Mouse (Mus musculus) liver, embryonic 14.5 days (tissue): ENCODE results near the gene E2f3. TPM values are rescaled to one million over a fixed set of nuclear protein-coding genes. Genes with fewer than 3 reads are reported as not detected.

Experiments used
- ATAC-seq: fragments of 200-750 bp; cut with Nextera tagmentation; 2 replicates; pipeline ENCODE4 v1.8.0; 2017; ENCODE audit warnings: moderate number of reproducible peaks, mild to moderate bottlenecking, moderate library complexity; ENCODE audit not compliant: insufficient read depth
- DNase-seq, 3 experiments: peaks; one replicate each; pipeline ENCODE4 v3.0.0-alpha.2; 2012 to 2013; ENCODE audit warnings: low read depth in 3 of 3, low spot score in 3 of 3
- H3K27ac ChIP-seq: fragments of 300-500 bp; sonication (generic); 2 replicates; pipeline ENCODE4 v1.5.1; 2014; ENCODE audit warnings: moderate library complexity, mild to moderate bottlenecking, control low read depth, inconsistent platforms
- H3K27me3 ChIP-seq: fragments of 300-500 bp; sonication (generic); 2 replicates; pipeline ENCODE4 v1.6.1; 2014; ENCODE audit warnings: mild to moderate bottlenecking, low read length, moderate library complexity; ENCODE audit not compliant: control insufficient read depth, insufficient read depth
- H3K36me3 ChIP-seq: fragments of 300-500 bp; sonication (generic); replicated peaks from 2 replicates; pipeline ENCODE4 v1.6.1; 2014; ENCODE audit warnings: low read depth; ENCODE audit not compliant: control insufficient read depth, insufficient read depth
- H3K4me1 ChIP-seq, 2 experiments: fragments of 200-500 bp in 1 of 2; fragments of 300-500 bp in 1 of 2; sonication (generic) in 1 of 2; replicated peaks; 2 replicates each; pipeline ENCODE4 v1.6.1; 2012 to 2014; ENCODE audit warnings: antibody characterized with exemption in 1 of 2, inconsistent platforms in 1 of 2, low read length in 1 of 2; ENCODE audit not compliant: control insufficient read depth in 2 of 2, insufficient read depth in 2 of 2
- H3K4me2 ChIP-seq: fragments of 300-500 bp; sonication (generic); 2 replicates; pipeline ENCODE4 v1.6.1; 2014; ENCODE audit warnings: low read depth, mild to moderate bottlenecking, control low read depth, moderate library complexity
- H3K4me3 ChIP-seq, 2 experiments: fragments of 200-500 bp in 1 of 2; fragments of 300-500 bp in 1 of 2; sonication (generic) in 1 of 2; 2 replicates each; pipeline ENCODE4 v1.5.1; 2012 to 2014; ENCODE audit warnings: low read depth in 2 of 2, low read length in 2 of 2, mild to moderate bottlenecking in 2 of 2, control low read depth in 1 of 2, inconsistent platforms in 1 of 2, moderate library complexity in 1 of 2; ENCODE audit not compliant: insufficient read depth in 1 of 2
- H3K9ac ChIP-seq: fragments of 300-500 bp; sonication (generic); replicated peaks from 2 replicates; pipeline ENCODE4 v1.6.1; 2014; ENCODE audit warnings: mild to moderate bottlenecking, control low read depth, moderate library complexity
- H3K9me3 ChIP-seq: fragments of 300-500 bp; sonication (generic); 2 replicates; pipeline ENCODE4 v1.6.1; 2016; ENCODE audit warnings: low read length, mixed read lengths; ENCODE audit not compliant: control insufficient read depth
- CTCF ChIP-seq: IDR thresholded peaks from 2 replicates; pipeline ENCODE4 v1.5.1; 2016; ENCODE audit warnings: antibody characterized with exemption, low read depth, control low read depth
- EP300 ChIP-seq: IDR thresholded peaks from 2 replicates; pipeline ENCODE4 v1.6.1; 2016; ENCODE audit warnings: antibody characterized with exemption, low read depth
- WGBS: fragments of 180-500 bp; shearing (Covaris S2); extraction: QIAGEN DNeasy Blood & Tissue Kit; methylation state at CpG from one replicate; pipeline ENCODE4 v1.1.7; 2014; ENCODE audit not compliant: insufficient replicate concordance; 5-methylcytosine and 5-hydroxymethylcytosine counted together
- polyA plus RNA-seq, 2 experiments: library from polyadenylated mRNA; depleted of rRNA in 1 of 2; stranded (reverse) in 1 of 2; unstranded in 1 of 2; fragments of >200 nt; fragmentation: Nextera tagmentation in 1 of 2; extraction: Ambion mirVana in 1 of 2; gene quantifications; 2 replicates each; pipeline versions ENCODE4 v1.2.1 to v1.2.3; 2012 to 2014

Gene E2f3
- polyA plus RNA-seq, 2 experiments: 3.4 to 5.5 TPM

DNA sequence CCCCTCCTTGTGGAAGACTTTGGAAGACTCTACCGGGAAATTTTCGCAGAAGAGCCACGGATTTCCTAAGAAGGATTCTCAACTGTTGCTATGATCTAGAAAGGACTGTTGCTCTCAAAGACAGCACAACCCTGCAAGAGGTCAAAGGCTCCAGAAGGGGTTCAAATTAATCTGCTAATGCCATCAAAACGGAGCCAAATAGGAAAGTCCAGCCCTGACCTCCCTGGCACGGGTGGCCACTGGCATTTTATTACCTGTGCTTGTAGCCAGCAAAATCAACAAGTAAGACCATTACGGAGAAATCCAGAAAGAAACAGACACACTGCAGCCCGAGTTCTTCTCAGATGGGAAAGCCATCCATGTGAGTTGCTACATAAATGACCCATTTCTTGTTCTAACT lies 45.8 kb downstream of the E2f3 start:
- Histone ChIP-seq H3K36me3 (peaks cover 2% of the 10 kb centered on the region; the same call in 1 of the 2 replicates), H3K4me3 (no peak overlapping the region), H3K9ac (no peak overlapping the region), H3K27me3 (no peaks in the 10 kb centered on the region), H3K4me2 (no peak overlapping the region), H3K9me3 (no peaks in the 10 kb centered on the region), H3K4me1 (peaks cover 0 to 3% of the 10 kb centered on the region in 2 experiments; a peak in 1 of 4 replicates), H3K27ac (no peak overlapping the region)
- no peak for DNase-seq
- TF ChIP-seq EP300 (no peak), CTCF (no peak)
- WGBS: 81% methylated on average over 7 of the region's 7 CpGs
- no peak for ATAC-seq

DNA sequence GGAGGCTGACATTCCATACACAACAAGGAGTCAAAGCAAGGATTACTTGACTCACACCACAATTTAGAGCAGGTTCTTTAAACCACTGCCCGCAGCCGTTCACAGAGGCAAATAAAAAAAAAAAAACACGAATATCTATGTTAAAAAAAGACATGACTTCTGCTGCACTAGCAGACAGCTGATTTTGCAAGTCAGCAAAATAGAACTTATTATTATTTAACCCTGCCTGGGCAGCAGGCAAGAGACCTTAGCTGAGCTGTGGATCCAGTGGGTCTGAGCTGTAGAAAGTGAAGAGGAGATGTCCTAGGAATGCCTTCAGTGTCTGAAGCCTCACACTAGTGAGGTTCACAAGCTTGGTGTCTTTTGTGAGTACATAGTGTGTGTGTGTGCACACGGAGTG lies 46.5 kb downstream of the E2f3 start:
- no peak for TF ChIP-seq CTCF
- no peak for ATAC-seq
- Histone ChIP-seq H3K36me3 (peaks cover 2% of the 10 kb centered on the region; the same call in 1 of the 2 replicates), H3K27me3 (no peaks in the 10 kb centered on the region), H3K9me3 (no peaks in the 10 kb centered on the region), H3K27ac (no peak overlapping the region), H3K9ac (no peak overlapping the region), H3K4me1 (peaks cover 0 to under 1% of the 10 kb centered on the region in 2 experiments; a peak in 1 of 4 replicates), H3K4me3 (no peak overlapping the region), H3K4me2 (no peak overlapping the region)
- DNase-seq: no peak
- WGBS: 74% methylated on average over 4 of the region's 4 CpGs

DNA sequence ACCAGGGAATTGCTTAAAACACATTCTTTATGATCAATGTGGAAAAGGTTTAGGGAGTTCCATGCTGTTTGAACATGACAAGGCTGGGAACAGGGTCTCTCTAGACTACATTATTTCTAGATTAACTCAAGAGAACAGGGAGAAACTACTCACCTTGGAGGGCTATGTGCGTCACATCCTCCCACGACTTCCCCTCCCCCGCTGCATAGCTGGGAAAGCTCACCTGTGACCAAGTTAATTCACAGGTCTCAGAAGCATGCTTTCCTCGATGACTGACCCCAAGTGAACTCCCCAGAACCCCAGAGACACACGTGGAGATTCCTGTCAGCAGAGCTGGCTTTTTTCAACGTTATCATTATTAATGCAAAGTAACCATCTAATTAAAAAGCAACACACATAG lies 47.1 kb downstream of the E2f3 start:
- Histone ChIP-seq H3K27ac (no peak overlapping the region), H3K9ac (no peak overlapping the region), H3K4me1 (no peaks in the 10 kb centered on the region), H3K36me3 (peaks cover 2% of the 10 kb centered on the region; the same call in 1 of the 2 replicates), H3K4me3 (no peak overlapping the region), H3K4me2 (no peak overlapping the region), H3K9me3 (no peaks in the 10 kb centered on the region), H3K27me3 (no peaks in the 10 kb centered on the region)
- TF ChIP-seq CTCF: no peak
- TF ChIP-seq EP300: no peak
- ATAC-seq (no peak), DNase-seq (no peak)
- 75% methylated on average over 6 of the region's 6 CpGs for WGBS

DNA sequence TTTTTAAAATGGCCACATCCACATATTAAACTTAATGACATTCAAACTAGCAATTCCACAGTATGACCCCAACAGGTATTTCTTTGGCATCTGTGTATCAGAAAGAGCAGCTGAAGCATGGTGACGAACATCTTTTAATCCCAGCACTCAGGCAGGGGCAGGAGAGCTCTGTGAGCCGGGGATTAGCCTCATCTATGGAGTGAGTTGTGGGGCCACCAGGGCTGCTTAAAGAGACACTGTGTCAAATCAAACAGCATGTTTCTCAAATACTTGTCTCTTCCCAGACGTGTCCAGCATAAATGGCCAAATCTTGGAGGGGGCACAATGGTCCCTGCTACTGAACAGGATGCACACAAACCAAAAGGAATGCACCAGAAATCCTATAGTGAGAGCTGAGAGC lies 59.7 kb downstream of the E2f3 start:
- Histone ChIP-seq H3K9me3 (no peaks in the 10 kb centered on the region), H3K27me3 (no peaks in the 10 kb centered on the region), H3K4me3 (no peak overlapping the region), H3K27ac (no peak overlapping the region), H3K9ac (no peak overlapping the region), H3K36me3 (no peaks in the 10 kb centered on the region; the same call in 1 of the 2 replicates), H3K4me1 (no peaks in the 10 kb centered on the region), H3K4me2 (no peak overlapping the region)
- 69% methylated on average over 3 of the region's 3 CpGs for WGBS
- TF ChIP-seq EP300 (no peak), CTCF (no peak)
- ATAC-seq (no peak), DNase-seq (no peak)

DNA sequence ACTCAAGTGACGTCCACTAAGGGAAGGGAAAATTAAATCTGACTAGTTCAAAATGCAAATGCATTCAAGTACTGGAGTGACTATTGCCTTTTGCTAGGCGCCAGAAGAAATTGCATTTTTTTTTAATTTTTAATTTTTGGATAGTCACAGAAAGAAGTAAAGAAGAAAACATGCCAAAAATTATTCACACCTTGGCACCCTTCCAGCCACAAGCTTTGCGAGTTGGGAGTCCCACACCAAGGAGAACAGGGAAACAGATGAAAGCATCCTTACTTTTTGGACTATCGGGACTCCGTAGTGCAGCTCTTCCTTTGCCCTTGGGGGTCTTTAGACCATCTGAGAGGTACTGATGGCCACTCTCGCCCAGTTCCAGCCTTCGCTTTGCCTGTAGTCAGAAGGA lies 66.0 kb downstream of the E2f3 start:
- H3K9me3 ChIP-seq: no peaks in the 10 kb centered on the region

More for the DNA sequence above, 66.0 kb downstream of the E2f3 start:
- TF ChIP-seq EP300 (no peak), CTCF (no peak)
- ATAC-seq (no peak), DNase-seq (no peak)
- H3K27ac ChIP-seq: no peak overlapping the region
- H3K9ac ChIP-seq: no peak overlapping the region
- H3K4me3 ChIP-seq: no peak overlapping the region
- WGBS: 84% methylated on average over 7 of the region's 7 CpGs
- H3K27me3 ChIP-seq: no peaks in the 10 kb centered on the region
- peaks cover 19% of the 10 kb centered on the region for H3K36me3 ChIP-seq
- H3K4me2 ChIP-seq: no peak overlapping the region
- H3K4me1 ChIP-seq: no peaks in the 10 kb centered on the region
